Mouse (Mus musculus) heart, postnatal 14 days (tissue): Measurements from ENCODE around the gene Fat1. TPM values are rescaled to one million over a fixed set of nuclear protein-coding genes. Genes with fewer than 3 reads are reported as not detected.

Source experiments
- DNase-seq, 2 experiments: peaks; one replicate each; pipeline ENCODE4 v3.0.0; 2021 to 2022
- intact Hi-C: fragments of 180-260 bp; cut with DNase I; formaldehyde crosslinking; loops from one replicate; pipeline ENCODE4 v1.15.1; 2025
- total RNA-seq, 2 experiments: library from RNA; stranded (reverse); gene quantifications; 2 replicates each; pipeline ENCODE4 v1.2.3; 2021

Fat1 gene
- total RNA-seq, 2 experiments from 2014 or later = 23.6 to 24.9 TPM

GRCm38 (mm10) chr8:44998275-44998674 lies 63.0 kb downstream of the Fat1 start:
- intact Hi-C loops = loop anchor here (1.0 kb wide), 1 partner anchor 61 kb away; no protein-coding TSS in a partner anchor
- DNase-seq = no peak

- peak; percentile 71 to 82 for DNase-seq
- intact Hi-C loops = loop anchor here (1.0 kb wide), 1 partner anchor 61 kb away; no protein-coding TSS in a partner anchor
Measured at GRCm38 (mm10) chr8:44998681-44999277, 63.5 kb downstream of the Fat1 start.

DNA sequence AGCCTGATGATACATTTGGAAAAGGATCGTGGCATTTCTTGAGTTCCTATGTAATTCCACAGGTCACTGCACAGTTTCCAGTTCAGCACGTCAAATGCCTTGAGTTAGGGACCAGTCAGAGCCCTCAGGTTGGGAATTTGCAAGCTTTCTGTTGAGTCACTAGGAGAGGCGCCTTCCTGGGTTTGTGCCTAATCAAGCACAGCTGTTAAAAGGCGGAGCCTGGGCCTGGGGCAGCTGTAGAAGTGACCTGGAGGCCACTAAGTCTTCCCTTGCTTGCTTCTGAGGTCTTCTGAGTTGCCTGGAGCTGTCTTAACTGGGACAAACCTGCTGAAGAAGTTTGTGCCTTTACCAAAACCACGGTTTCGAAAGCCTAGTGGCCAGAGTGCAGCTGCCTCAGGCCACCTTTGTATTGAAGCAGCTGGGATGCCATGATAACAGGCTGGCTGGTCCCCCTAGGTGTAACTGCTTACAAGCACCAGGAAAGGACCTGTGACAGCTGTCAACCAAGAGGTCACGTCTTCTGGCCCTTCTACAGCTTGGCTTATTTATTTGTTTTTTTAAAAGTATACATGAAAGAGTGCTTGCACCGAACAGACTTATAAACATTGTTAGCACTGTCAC lies 66.4 kb downstream of the Fat1 start:
- DNase-seq = peak; percentile 43 to 60
- intact Hi-C loops = no loop called here

DNA sequence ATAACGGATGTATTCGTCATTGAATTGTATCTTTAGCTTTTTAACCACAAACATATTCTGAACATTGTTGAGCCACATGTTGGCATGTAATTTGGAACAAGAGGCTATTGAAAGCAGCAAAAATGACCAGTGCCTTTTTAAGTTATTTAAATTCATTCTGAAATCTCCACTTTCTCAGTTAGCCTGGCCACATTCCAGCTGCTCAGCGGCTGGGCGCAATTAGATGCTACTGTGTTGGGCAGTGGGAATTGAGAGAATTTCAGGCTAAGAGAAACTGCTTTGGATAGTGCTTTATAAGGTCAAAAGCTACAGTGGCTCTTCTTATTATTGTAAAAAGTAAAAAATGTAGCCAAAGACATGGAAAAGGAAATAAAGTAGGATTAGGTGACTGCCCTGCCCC lies 67.4 kb downstream of the Fat1 start:
- intact Hi-C loops = no loop called here
- DNase-seq = no peak

DNA sequence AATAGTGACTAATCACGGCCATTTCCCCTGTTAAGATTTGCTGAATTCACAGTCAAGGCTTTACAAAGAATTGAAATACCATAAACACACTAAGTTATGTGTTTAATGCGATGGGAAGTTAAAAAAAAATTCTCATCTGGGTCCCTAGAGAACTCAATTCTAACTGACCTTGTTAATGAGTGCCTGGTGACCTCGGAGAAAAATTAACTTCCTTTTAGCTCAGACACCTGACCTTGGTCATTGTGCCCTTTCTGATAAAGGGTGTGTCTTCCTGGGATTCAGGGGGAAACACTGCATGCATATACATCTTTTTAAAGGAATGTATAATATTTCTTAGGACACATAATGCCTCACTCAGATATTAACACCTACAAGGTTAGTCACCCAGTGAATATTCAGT lies 68.8 kb downstream of the Fat1 start:
- intact Hi-C loops = no loop called here
- no peak for DNase-seq

- intact Hi-C loops = no loop called here
- DNase-seq = peak; percentile 35 to 57
Measured at GRCm38 (mm10) chr8:45010685-45011084, 75.4 kb downstream of the Fat1 start.

- no peak for DNase-seq
- intact Hi-C loops = no loop called here
Measured at GRCm38 (mm10) chr8:45011774-45012173, 76.5 kb downstream of the Fat1 start.

DNA sequence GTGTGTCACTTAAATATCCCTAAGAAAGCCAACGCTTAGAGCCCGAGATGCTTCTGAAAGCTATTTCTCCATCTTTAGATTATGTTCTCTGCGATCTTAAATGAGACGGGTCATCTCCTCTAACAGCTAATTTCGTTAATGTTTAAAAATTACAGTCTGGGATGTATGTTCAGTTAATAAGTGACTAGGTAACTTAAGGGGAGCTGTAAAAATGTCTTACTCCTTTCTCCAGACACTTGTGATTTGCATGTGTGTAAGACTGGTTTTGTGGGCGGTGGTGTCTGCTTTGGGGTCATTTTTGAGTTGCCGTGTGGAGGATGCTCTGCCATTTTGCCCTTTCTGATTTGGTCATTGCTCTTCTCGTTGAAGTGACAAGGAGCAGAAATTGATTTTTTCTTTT lies 78.6 kb downstream of the Fat1 start:
- DNase-seq = no peak
- intact Hi-C loops = no loop called here

DNA sequence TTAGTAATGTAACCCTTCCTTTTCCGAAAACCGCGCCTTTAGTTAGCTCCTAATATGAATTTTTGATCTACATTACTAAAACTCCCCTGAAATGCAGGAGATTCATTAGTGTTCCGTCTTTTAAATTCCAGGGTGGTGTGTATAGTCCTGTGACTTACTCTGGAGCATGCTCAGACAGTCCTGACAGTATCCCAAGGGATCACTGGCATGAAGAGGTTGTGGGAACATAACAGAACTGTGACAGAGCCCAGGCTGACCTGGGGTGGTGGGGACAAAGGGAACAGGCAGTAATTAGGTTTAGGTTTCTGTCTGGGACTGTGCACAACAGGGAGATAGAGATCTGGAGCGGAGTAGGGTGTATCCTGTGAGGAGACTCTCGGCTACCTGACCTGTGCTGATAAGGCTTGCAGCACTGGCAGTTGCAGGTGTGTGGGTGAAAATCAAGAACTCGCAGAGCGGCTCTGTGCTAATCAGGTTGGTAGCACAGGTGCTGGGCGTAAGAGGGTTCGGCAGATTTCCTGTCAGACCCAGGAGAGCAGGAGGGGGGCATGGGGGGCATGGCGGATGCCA lies 79.3 kb downstream of the Fat1 start:
- intact Hi-C loops = no loop called here
- DNase-seq = no peak

DNA sequence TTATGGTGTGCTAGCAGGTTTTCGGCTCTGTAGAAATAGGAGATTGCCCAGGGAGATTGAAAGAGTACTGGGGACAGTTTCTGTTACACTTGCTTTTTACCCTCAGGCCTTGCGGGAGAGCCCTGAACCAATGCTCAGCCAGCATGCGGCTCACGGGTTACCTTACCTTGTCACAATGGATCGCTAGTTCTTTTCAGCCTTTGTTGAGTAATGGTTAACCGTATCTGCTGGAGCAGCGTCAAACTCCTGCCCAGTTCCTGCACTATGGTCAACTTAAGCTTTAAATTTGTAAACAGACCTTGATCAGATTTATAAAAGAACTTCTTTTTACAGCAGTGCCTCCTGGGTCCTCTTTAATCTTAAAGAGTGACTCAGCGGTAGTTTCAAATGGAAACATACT lies 80.6 kb downstream of the Fat1 start:
- intact Hi-C loops = no loop called here
- DNase-seq = no peak

DNA sequence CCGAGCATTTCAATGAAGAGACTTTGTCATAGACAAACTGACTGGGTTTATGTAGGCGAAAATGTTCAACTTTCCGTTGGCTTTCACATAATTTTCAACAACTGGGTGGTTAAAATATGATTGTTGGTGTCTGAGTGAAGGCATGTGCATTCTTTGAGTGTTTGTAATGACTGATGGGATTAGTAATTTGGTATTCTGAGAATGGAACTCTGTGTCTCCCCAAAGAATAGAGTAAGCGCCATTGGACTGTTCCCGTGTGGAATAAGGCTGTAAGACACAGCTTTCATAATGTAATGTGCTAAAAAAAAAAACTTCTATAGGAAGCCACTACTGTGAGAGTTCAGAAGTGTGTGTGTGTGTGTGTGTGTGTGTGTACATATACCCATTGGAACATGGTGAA lies 84.0 kb downstream of the Fat1 start:
- intact Hi-C loops = no loop called here
- no peak for DNase-seq

DNA sequence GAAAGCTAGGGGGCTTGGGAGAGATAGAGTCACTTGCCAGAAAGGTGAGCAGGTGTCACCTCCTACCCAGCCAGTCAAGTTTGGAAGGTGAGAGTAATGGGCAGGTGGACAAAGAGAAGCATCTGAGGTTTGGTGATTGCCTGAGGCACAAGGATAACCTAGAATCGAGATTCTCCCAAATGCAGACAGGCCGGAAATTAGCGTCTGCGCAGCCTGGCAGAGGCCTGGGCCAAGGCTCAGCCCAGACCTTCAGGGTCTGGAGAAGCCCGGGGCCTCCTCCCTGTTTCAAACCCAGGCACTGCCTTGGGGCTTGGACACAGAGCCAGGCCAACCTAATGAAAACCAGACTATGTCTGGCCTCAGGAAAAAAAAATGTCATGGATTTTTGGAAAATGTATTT lies 85.9 kb downstream of the Fat1 start:
- intact Hi-C loops = no loop called here
- DNase-seq = peak in 1 of 2 experiments; percentile 15

DNA sequence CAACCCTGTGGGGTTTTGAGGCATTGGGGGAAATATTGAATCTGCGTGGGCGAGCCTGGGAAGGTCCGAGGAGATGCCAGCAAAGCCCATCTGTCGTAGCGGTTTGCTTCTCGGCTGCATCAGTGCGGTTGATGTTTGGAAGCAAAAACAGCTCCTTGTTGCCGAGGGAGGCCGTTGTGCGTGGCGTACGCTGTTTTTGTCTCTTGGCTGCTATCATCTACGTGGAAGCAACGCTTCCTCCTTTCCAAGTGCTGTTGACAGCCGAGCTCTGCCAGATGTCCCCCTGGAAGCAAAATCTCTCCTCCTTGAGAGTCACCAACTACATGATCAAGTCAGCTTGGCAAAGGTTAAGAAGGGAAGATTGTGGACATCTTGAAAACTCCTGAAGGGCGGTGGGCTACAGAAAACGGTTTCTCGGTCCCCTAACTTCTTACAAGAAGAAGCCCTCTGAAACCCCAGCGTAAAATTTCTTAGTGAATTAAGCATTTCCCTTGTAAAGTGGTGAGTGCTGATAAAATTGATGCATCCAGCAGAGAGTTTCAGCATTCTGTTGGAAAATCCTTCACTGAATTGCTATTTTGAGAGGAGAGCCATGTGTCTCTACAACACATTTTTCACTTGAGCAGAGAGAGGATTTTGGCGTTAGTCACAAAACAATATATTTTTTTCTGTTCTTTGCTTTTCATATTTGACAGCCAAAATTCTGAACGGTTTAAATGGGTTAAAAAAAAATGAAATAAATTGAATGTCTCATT lies 86.8 kb downstream of the Fat1 start:
- DNase-seq = peak in 1 of 2 experiments; percentile 28
- intact Hi-C loops = no loop called here

DNA sequence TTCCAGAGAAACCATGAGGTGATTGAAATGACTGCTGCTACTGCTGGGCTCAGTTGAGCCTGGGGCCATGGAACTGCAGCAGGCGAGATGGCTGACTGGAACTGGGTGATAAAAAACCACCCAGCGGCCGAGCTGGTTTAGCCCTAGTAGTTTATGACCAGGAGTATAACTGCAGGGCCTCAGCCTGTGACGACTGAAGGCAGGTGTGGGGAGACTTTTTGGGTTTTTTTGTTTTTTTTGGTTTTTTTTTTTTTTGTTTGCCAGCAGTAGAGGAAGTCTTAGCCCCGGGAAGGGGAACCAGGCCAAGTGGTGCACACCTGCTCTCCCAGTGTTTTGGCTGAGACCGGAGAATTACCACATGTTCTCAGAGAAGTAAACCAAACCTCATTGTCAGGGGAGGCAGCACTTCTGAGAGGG lies 92.8 kb downstream of the Fat1 start:
- DNase-seq = no peak
- intact Hi-C loops = no loop called here

DNA sequence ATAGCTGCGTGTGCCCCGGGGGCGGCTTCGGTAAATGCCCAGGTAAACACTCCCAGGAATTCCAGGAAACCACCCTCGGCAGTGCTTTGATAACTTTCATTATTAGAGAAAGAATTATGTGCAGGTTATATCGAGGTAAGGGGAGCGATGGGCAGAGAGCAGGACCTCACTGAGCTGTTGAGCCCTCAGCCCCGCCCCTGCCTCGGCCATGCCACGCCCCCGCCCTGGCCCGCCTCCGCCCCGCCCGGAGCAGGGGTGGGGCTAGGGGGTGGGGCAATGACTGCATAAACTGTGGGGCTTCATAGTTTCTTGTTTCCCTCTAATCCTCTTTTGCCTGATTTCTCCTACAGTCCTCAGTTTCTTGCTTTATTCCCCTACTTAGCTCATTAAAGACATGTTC lies 103.1 kb downstream of the Fat1 start:
- DNase-seq = no peak
- intact Hi-C loops = no loop called here

GRCm38 (mm10) chr8:45044160-45044559 lies 108.9 kb downstream of the Fat1 start:
- DNase-seq = no peak
- intact Hi-C loops = no loop called here

DNA sequence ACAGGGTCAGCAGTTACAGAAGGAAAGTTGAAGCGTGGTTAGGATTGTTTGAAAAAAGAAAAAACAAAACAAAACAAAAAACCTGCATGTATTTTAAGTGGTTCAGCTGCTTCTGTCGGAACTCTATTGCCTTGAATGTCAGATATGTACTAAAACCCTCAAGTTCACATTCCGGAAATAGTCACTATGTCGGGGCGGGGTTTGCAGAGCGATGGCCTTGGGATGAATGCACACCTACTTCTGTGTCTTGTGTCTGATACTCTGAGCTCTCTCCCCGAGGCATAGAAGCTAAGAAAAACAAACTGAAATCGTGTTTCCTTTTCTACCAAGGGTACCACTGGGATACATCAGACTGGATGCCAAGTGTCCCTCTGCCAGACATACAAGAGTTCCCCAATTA lies 115.2 kb downstream of the Fat1 start:
- intact Hi-C loops = no loop called here
- DNase-seq = no peak

- no peak for DNase-seq
- intact Hi-C loops = no loop called here
Measured at GRCm38 (mm10) chr8:45051236-45051635, 116.0 kb downstream of the Fat1 start.

- intact Hi-C loops = no loop called here
- no peak for DNase-seq
Measured at GRCm38 (mm10) chr8:45052205-45052604, 117.0 kb downstream of the Fat1 start.

DNA sequence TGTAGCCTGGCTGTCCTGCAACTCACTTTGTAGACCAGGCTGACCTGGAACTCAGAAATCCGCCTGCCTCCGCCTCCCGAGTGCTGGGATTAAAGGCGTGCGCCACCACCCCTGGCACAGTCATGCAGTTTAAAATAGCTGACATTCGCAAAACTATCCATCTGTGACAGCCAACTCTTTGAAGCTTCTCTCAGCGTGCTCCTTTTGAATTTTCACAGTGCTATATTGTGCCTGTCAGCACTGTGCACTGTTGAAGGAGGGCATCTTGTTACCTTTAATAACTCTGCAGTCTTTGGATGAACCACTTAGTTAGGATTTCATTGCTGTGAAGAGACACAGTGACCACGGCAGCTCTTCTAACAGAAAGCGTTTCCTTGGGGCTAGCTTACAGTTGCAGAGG lies 117.4 kb downstream of the Fat1 start:
- intact Hi-C loops = no loop called here
- DNase-seq = no peak

GRCm38 (mm10) chr8:45055500-45055899 lies 120.3 kb downstream of the Fat1 start:
- intact Hi-C loops = no loop called here
- no peak for DNase-seq
